Mouse (Mus musculus) CH12.LX (cell line): ENCODE results near the gene Pcdh15. TPM values are rescaled to one million over a fixed set of nuclear protein-coding genes. Genes with fewer than 3 reads are reported as not detected.

Experiments
- DNase-seq: peaks from one replicate; pipeline ENCODE4 v3.0.0-alpha.2; 2013; ENCODE audit errors: extremely low read depth
- H3K27ac ChIP-seq: 2 replicates; pipeline ENCODE4 v1.5.1; 2012; ENCODE audit warnings: low read depth, mild to moderate bottlenecking, control low read depth, moderate library complexity; ENCODE audit not compliant: insufficient read depth
- H3K27me3 ChIP-seq: replicated peaks from 2 replicates; pipeline ENCODE3; 2012; ENCODE audit warnings: inconsistent platforms
- H3K36me3 ChIP-seq, 2 experiments: replicated peaks in 1 of 2; 2 replicates each; pipeline versions ENCODE3 to v1.6.1; 2012; ENCODE audit warnings: inconsistent platforms in 1 of 2, low read length in 1 of 2, mild to moderate bottlenecking in 1 of 2, mixed read lengths in 1 of 2, moderate library complexity in 1 of 2; ENCODE audit not compliant: control insufficient read depth in 1 of 2, insufficient read depth in 1 of 2
- H3K4me1 ChIP-seq, 2 experiments: 2 replicates each; pipeline ENCODE4 v1.6.1; 2012; ENCODE audit warnings: inconsistent platforms in 1 of 2, moderate library complexity in 1 of 2; ENCODE audit not compliant: insufficient read depth in 2 of 2, control insufficient read depth in 1 of 2
- H3K4me2 ChIP-seq: 2 replicates; pipeline ENCODE4 v1.6.1; 2012; ENCODE audit warnings: low read depth, mild to moderate bottlenecking, control low read depth; ENCODE audit not compliant: poor library complexity, insufficient read depth, severe bottlenecking
- H3K4me3 ChIP-seq, 3 experiments: fragments of 150-350 bp in 1 of 3; sonication (generic) in 1 of 3; replicated peaks in 1 of 3; 2 replicates each; pipeline versions ENCODE3 to v1.5.1; 2011 to 2012; ENCODE audit warnings: low read depth in 2 of 3, low read length in 2 of 3, mild to moderate bottlenecking in 2 of 3, moderate library complexity in 2 of 3, control low read depth in 1 of 3, improper control_type of control experiment in 1 of 3, inconsistent platforms in 1 of 3, mixed read lengths in 1 of 3; ENCODE audit not compliant: poor library complexity in 1 of 3
- H3K79me2 ChIP-seq: replicated peaks from 2 replicates; pipeline ENCODE4 v1.6.1; 2012; ENCODE audit warnings: mild to moderate bottlenecking, moderate library complexity; ENCODE audit not compliant: control insufficient read depth, poor library complexity, insufficient read depth, severe bottlenecking; ENCODE audit errors: extremely low read depth
- H3K9ac ChIP-seq: 2 replicates; pipeline ENCODE4 v1.6.1; 2012; ENCODE audit warnings: low read depth, mild to moderate bottlenecking, control low read depth, moderate library complexity; ENCODE audit not compliant: insufficient read depth
- H3K9me3 ChIP-seq: replicated peaks from 2 replicates; pipeline ENCODE3; 2012; ENCODE audit warnings: low read length, inconsistent platforms, mixed read lengths
- CHD2 ChIP-seq: IDR thresholded peaks from 2 replicates; pipeline ENCODE4 v1.6.1; 2011; ENCODE audit warnings: low read length, improper control_type of control experiment
- EP300 ChIP-seq: IDR thresholded peaks from 2 replicates; pipeline ENCODE4 v1.6.1; 2011; ENCODE audit warnings: low read length, improper control_type of control experiment
- ETS1 ChIP-seq: conservative IDR thresholded peaks from 2 replicates; pipeline ENCODE4 v1.6.1; 2012; ENCODE audit warnings: low read depth, mild to moderate bottlenecking, inconsistent platforms, low read length, improper control_type of control experiment, moderate library complexity
- GABPA ChIP-seq: IDR thresholded peaks from 2 replicates; pipeline ENCODE4 v1.6.1; 2012; ENCODE audit warnings: low read depth, low read length, improper control_type of control experiment, inconsistent platforms; ENCODE audit not compliant: insufficient replicate concordance
- MAFK ChIP-seq: IDR thresholded peaks from 2 replicates; pipeline ENCODE4 v1.6.1; 2011; ENCODE audit warnings: low read length, improper control_type of control experiment; ENCODE audit not compliant: insufficient replicate concordance
- MAX ChIP-seq: IDR thresholded peaks from 2 replicates; pipeline ENCODE4 v1.6.1; 2011; ENCODE audit warnings: low read length, improper control_type of control experiment
- MAZ ChIP-seq: IDR thresholded peaks from 2 replicates; pipeline ENCODE4 v1.6.1; 2012; ENCODE audit warnings: low read depth, mild to moderate bottlenecking, inconsistent platforms, low read length, improper control_type of control experiment, moderate library complexity
- MEF2A ChIP-seq: IDR thresholded peaks from 2 replicates; pipeline ENCODE4 v1.6.1; 2014; ENCODE audit warnings: low read depth, mild to moderate bottlenecking, inconsistent platforms, low read length, improper control_type of control experiment, borderline replicate concordance
- MXI1 ChIP-seq: IDR thresholded peaks from 2 replicates; pipeline ENCODE4 v1.6.1; 2011; ENCODE audit warnings: mild to moderate bottlenecking, low read depth, low read length, improper control_type of control experiment
- NRF1 ChIP-seq: IDR thresholded peaks from 2 replicates; pipeline ENCODE4 v1.6.1; 2014; ENCODE audit warnings: low read depth, mild to moderate bottlenecking, inconsistent platforms, low read length, improper control_type of control experiment, moderate library complexity
- RCOR1 ChIP-seq: conservative IDR thresholded peaks from 2 replicates; pipeline ENCODE4 v1.6.1; 2012; ENCODE audit warnings: low read depth, mild to moderate bottlenecking, inconsistent platforms, low read length, improper control_type of control experiment
- SMC3 ChIP-seq: IDR thresholded peaks from 2 replicates; pipeline ENCODE4 v1.6.1; 2011; ENCODE audit warnings: low read depth, low read length, improper control_type of control experiment
- TBP ChIP-seq: conservative IDR thresholded peaks from 2 replicates; pipeline ENCODE4 v1.6.1; 2011; ENCODE audit warnings: low read depth, low read length, improper control_type of control experiment
- ZNF384 ChIP-seq: IDR thresholded peaks from 2 replicates; pipeline ENCODE4 v1.6.1; 2012; ENCODE audit warnings: low read depth, low read length, improper control_type of control experiment, inconsistent platforms
- dilution Hi-C: fragments of 300-500 bp; cut with MboI; formaldehyde crosslinking; loops from 2 replicates; pipeline ENCODE4 v1.14.3; 2020; ENCODE audit warnings: low sequenced_read_pairs; ENCODE audit not compliant: extremely low pct_unique_long_range_greater_than_20kb, extremely low pct_ligation_motif_present
- in situ Hi-C: fragments of 300-500 bp; cut with MboI; formaldehyde crosslinking; loops from 3 replicates; pipeline ENCODE4 v1.14.3; 2019; ENCODE audit warnings: low sequenced_read_pairs, low pct_ligation_motif_present, low pct_unique_long_range_greater_than_20kb, mixed read lengths
- polyA plus RNA-seq: library from polyadenylated mRNA; unstranded; fragments of >175 nt; gene quantifications from 2 replicates; pipeline ENCODE4 v1.2.1, GENCODE M21; 2012; ENCODE audit warnings: low read depth; ENCODE audit not compliant: insufficient read length
- total RNA-seq, 2 experiments: library from RNA; depleted of rRNA; stranded (reverse); fragments of 300-350 nt in 1 of 2; fragments of >200 nt in 1 of 2; gene quantifications; 2 replicates each; pipeline ENCODE4 v1.2.3; 2012 to 2014

The Pcdh15 gene
- total and polyA plus RNA-seq, 3 experiments, result not detected

DNA sequence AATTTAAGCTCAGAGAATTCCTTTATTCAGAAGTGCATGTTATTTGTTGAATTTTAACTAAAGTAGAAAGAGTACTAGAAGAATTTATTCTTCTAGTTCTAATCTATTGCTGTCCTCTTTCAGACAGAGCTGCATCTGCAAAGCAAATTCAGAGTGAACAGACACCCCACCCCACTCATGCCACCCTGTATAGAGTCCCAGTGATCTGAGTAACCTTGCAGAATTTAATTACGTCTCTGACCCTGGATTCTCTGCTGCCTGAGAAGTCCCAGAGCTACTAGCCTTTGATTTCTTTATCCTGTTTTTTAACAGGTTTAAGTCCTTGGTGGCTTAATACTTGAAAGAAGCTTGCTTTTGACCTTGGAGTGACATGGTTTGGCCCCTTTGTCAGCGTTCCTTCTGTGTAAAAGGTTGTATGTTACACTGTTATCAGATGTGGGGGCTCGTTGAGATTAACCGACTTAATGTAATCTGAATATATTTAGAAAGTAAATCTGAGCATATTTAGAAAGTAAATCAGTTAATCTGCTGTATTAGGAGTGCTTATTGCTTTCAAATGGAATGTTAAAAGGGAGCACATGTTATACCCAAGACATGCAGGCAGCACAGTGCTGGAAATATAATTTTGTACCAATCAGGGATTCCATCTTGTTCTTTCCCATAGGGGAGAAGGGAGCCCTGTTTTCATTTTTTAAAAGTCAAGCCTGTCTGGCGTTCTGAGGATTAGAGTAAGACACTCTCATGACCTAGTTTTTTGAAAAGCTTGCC, 601.6 kb downstream of the Pcdh15 start:
- Histone ChIP-seq H3K4me3 (no peak overlapping the region), H3K4me2 (no peak overlapping the region), H3K27ac (no peak overlapping the region), H3K27me3 (no peaks in the 10 kb centered on the region), H3K9ac (no peak overlapping the region), H3K79me2 (no peaks in the 10 kb centered on the region), H3K36me3 (no peaks in the 10 kb centered on the region), H3K4me1 (no peaks in the 10 kb centered on the region), H3K9me3 (peaks cover 42% of the 10 kb centered on the region)
- no peak for TF ChIP-seq MAFK
- no peak for TF ChIP-seq GABPA
- no peak for TF ChIP-seq MXI1
- no peak for TF ChIP-seq NRF1
- TF ChIP-seq MAZ, result no peak
- no peak for TF ChIP-seq SMC3
- no peak for TF ChIP-seq MAX
- no peak for TF ChIP-seq EP300
- no peak for TF ChIP-seq RCOR1
- no peak for TF ChIP-seq ZNF384
- no peak for TF ChIP-seq ETS1
- no peak for TF ChIP-seq CHD2
- no peak for DNase-seq
- in situ Hi-C loops, result no loop called here
- dilution Hi-C loops, result no loop called here

DNA sequence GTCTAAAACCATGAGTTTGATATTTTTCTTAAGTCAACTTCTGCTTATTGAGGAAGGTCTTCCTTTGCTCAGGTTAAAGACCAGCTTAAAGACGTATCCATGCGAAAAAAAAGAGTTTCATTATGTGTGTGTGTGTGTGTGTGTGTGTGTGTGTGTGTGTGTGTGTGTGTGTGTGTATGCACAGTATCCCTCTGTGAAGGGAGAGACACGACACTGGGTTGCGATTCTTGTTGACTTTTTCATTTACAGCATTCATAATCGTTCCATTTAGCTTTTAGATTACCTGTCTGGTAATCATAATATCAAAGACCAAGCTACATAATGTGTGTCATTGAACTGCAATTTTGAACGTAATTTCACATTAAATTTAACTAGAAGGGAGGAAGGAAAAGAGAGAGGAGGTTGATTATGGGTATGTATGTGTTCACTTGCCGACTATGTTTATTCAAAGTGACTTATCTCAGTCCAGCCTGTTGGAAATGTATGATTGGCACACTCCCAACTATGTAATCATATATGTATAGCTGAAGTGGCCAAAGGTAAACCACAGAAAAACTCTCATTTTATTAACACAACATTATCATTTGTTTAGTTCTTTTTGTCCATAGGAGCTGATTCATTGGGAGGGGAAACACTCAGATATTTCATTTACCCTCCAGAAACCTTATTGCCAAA, 626.6 kb downstream of the Pcdh15 start:
- no peaks in the 10 kb centered on the region for H3K36me3 ChIP-seq
- in situ Hi-C loops, result no loop called here
- TF ChIP-seq TBP (no peak), MEF2A (no peak)
- no peak for DNase-seq
- no peak overlapping the region for H3K27ac ChIP-seq
- no peak overlapping the region for H3K4me3 ChIP-seq
- peaks cover 20% of the 10 kb centered on the region for H3K9me3 ChIP-seq
- H3K4me1 ChIP-seq, result no peaks in the 10 kb centered on the region
- H3K4me2 ChIP-seq, result no peak overlapping the region
- no peaks in the 10 kb centered on the region for H3K27me3 ChIP-seq
- no peak overlapping the region for H3K9ac ChIP-seq
- dilution Hi-C loops, result no loop called here
- H3K79me2 ChIP-seq, result no peaks in the 10 kb centered on the region
